Mouse (Mus musculus) cerebellum, adult (tissue): ENCODE data around the gene Fscn3.

Source experiments
- ATAC-seq: cut with Nextera tagmentation; 2 replicates; pipeline ENCODE4 v1.9.2; 2017; ENCODE audit warnings: mild to moderate bottlenecking, moderate library complexity, mixed read lengths; ENCODE audit not compliant: insufficient number of reproducible peaks, low FRiP score, low TSS enrichment

Fscn3 gene

GRCm38 (mm10) chr6:28427096-28427839 is at the start of gene Fscn3:
Gene Fscn3, plus strand, starts transcription at chr6:28427789.
- no peak for ATAC-seq

GRCm38 (mm10) chr6:28381983-28382382 is 45.6 kb upstream of the Fscn3 start:
- ATAC-seq = no peak

- ATAC-seq = no peak
Observed at GRCm38 (mm10) chr6:28385169-28385568, 42.4 kb upstream of the Fscn3 start.

- no peak for ATAC-seq
Observed at GRCm38 (mm10) chr6:28389038-28389437, 38.6 kb upstream of the Fscn3 start.

GRCm38 (mm10) chr6:28396051-28396852 is 31.3 kb upstream of the Fscn3 start:
- ATAC-seq = no peak

GRCm38 (mm10) chr6:28396853-28397457 is 30.6 kb upstream of the Fscn3 start:
- ATAC-seq = no peak

GRCm38 (mm10) chr6:28397681-28398203 is 29.8 kb upstream of the Fscn3 start, which contains the start of gene Zfp800:
Gene Zfp800, minus strand, starts transcription at chr6:28398005.
- ATAC-seq = no peak

- ATAC-seq = no peak
Observed at GRCm38 (mm10) chr6:28398726-28399125, 28.9 kb upstream of the Fscn3 start.

GRCm38 (mm10) chr6:28399791-28400190 is 27.8 kb upstream of the Fscn3 start:
- no peak for ATAC-seq

- no peak for ATAC-seq
Observed at GRCm38 (mm10) chr6:28410053-28410452, 17.5 kb upstream of the Fscn3 start.

GRCm38 (mm10) chr6:28411236-28411635 is 16.4 kb upstream of the Fscn3 start:
- ATAC-seq = no peak

GRCm38 (mm10) chr6:28416981-28417380 is 10.6 kb upstream of the Fscn3 start:
- ATAC-seq = no peak

GRCm38 (mm10) chr6:28418449-28418848 is 9.1 kb upstream of the Fscn3 start:
- ATAC-seq = peak; percentile 21; the same call in 1 of the 2 replicates

GRCm38 (mm10) chr6:28419673-28420072 is 7.9 kb upstream of the Fscn3 start:
- no peak for ATAC-seq

- no peak for ATAC-seq
Observed at GRCm38 (mm10) chr6:28420361-28420760, 7.2 kb upstream of the Fscn3 start.

GRCm38 (mm10) chr6:28420865-28421264 is 6.7 kb upstream of the Fscn3 start:
- ATAC-seq = no peak

- ATAC-seq = peak; percentile 81
Observed at GRCm38 (mm10) chr6:28421469-28422000, 6.1 kb upstream of the Fscn3 start.

- ATAC-seq = no peak
Observed at GRCm38 (mm10) chr6:28422651-28423290, 4.8 kb upstream of the Fscn3 start.

GRCm38 (mm10) chr6:28423313-28423712 is 4.3 kb upstream of the Fscn3 start, which contains the start of gene Arf5:
Gene Arf5, plus strand, starts transcription at chr6:28423560.
- peak; percentile 24; the same call in 1 of the 2 replicates for ATAC-seq
